Mouse (Mus musculus) thymus, adult 2 months (tissue): Measurements from ENCODE around the gene Nek8.

Experiments
- CTCF ChIP-seq: fragments of 200-500 bp; IDR thresholded peaks from 2 replicates; pipeline ENCODE4 v1.5.1; 2012; ENCODE audit warnings: mild to moderate bottlenecking, control low read depth, low read length, moderate library complexity, borderline replicate concordance; ENCODE audit not compliant: control insufficient read depth, poor library complexity, insufficient read depth; ENCODE audit errors: extremely low read depth
- POLR2A ChIP-seq: fragments of 200-500 bp; IDR thresholded peaks from 2 replicates; pipeline ENCODE4 v1.6.1; 2012; ENCODE audit warnings: mild to moderate bottlenecking, low read length, control low read depth, moderate library complexity; ENCODE audit not compliant: control insufficient read depth, poor library complexity, insufficient read depth; ENCODE audit errors: extremely low read depth

- TF ChIP-seq CTCF (no peak), POLR2A (no peak)
Observed at GRCm38 (mm10) chr11:78190041-78190440, 13.6 kb upstream of the Nek8 start.
